Mouse (Mus musculus): ENCODE results near the gene Fgf13. TPM values are rescaled to one million over a fixed set of nuclear protein-coding genes. Genes with fewer than 3 reads are reported as not detected.

Gene Fgf13
- total and polyA plus RNA-seq, 3 experiments = not detected

- Histone ChIP-seq H3K4me1 (ENCODE audit: control insufficient read depth in 1 of 2, insufficient read depth in 2 of 2) (no peaks in the 10 kb centered on the region), H3K9ac (ENCODE audit: insufficient read depth, low read depth) (no peak overlapping the region), H3K79me2 (replicated peaks; ENCODE audit: control insufficient read depth, extremely low read depth, insufficient read depth, poor library complexity, severe bottlenecking) (no peaks in the 10 kb centered on the region), H3K36me3 (replicated peaks in 1 of 2; ENCODE audit: control insufficient read depth in 1 of 2, insufficient read depth in 1 of 2, low read length in 1 of 2) (no peaks in the 10 kb centered on the region), H3K4me2 (ENCODE audit: insufficient read depth, low read depth, poor library complexity, severe bottlenecking) (no peak overlapping the region), H3K27me3 (replicated peaks) (no peaks in the 10 kb centered on the region), H3K27ac (ENCODE audit: insufficient read depth, low read depth) (no peak overlapping the region), H3K4me3 (replicated peaks in 1 of 3; ENCODE audit: low read depth in 2 of 3, low read length in 2 of 3, poor library complexity in 1 of 3) (no peak overlapping the region), H3K9me3 (replicated peaks; ENCODE audit: low read length) (peaks cover 2% of the 10 kb centered on the region)
- in situ Hi-C loops (cut with MboI; ENCODE audit: low pct_ligation_motif_present, low pct_unique_long_range_greater_than_20kb, low sequenced_read_pairs) = no loop called here
- dilution Hi-C loops (cut with MboI; ENCODE audit: extremely low pct_ligation_motif_present, extremely low pct_unique_long_range_greater_than_20kb, low sequenced_read_pairs) = no loop called here
- TF ChIP-seq CHD2 (IDR thresholded peaks at IDR 0.05; ENCODE audit: low read length) = no peak
- TF ChIP-seq TBP (conservative IDR thresholded peaks at IDR 0.05; ENCODE audit: low read depth, low read length) = no peak
- no peak for TF ChIP-seq SIN3A (IDR thresholded peaks at IDR 0.05; ENCODE audit: low read length)
- TF ChIP-seq CTCF (conservative IDR thresholded peaks at IDR 0.05 in 1 of 2, IDR thresholded peaks at IDR 0.05 in 1 of 2; ENCODE audit: low read depth in 2 of 2, low read length in 2 of 2) = no peak
- TF ChIP-seq POLR2A (IDR thresholded peaks at IDR 0.05; ENCODE audit: low read depth, low read length) = no peak
- TF ChIP-seq MAFK (IDR thresholded peaks at IDR 0.05; ENCODE audit: insufficient replicate concordance, low read length) = no peak
- TF ChIP-seq ZC3H11A (IDR thresholded peaks at IDR 0.05; ENCODE audit: low read depth, low read length) = no peak
- no peak for TF ChIP-seq NRF1 (IDR thresholded peaks at IDR 0.05; ENCODE audit: low read depth, low read length)
- no peak for TF ChIP-seq MAX (IDR thresholded peaks at IDR 0.05; ENCODE audit: low read length)
- TF ChIP-seq MAZ (IDR thresholded peaks at IDR 0.05; ENCODE audit: low read depth, low read length) = no peak
- TF ChIP-seq ZNF384 (IDR thresholded peaks at IDR 0.05; ENCODE audit: low read depth, low read length) = no peak
- no peak for TF ChIP-seq TCF12 (IDR thresholded peaks at IDR 0.05; ENCODE audit: low read depth, low read length)
- no peak for TF ChIP-seq BHLHE40 (IDR thresholded peaks at IDR 0.05; ENCODE audit: low read depth, low read length)
- TF ChIP-seq E2F4 (IDR thresholded peaks at IDR 0.05; ENCODE audit: insufficient replicate concordance, low read depth, low read length) = no peak
- no peak for TF ChIP-seq PAX5 (IDR thresholded peaks at IDR 0.05; ENCODE audit: low read length)
- no peak for TF ChIP-seq ZKSCAN1 (IDR thresholded peaks at IDR 0.05; ENCODE audit: borderline replicate concordance, low read depth, low read length)
- TF ChIP-seq USF2 (conservative IDR thresholded peaks at IDR 0.05; ENCODE audit: low read depth, low read length) = no peak
- no peak for TF ChIP-seq GABPA (IDR thresholded peaks at IDR 0.05; ENCODE audit: insufficient replicate concordance, low read depth, low read length)
- TF ChIP-seq SMC3 (IDR thresholded peaks at IDR 0.05; ENCODE audit: low read depth, low read length) = no peak
- no peak for DNase-seq (ENCODE audit: extremely low read depth)
Observed at GRCm38 (mm10) chrX:59134166-59134861, 433.6 kb downstream of the Fgf13 start.

GRCm38 (mm10) chrX:59133834-59134165 lies 434.1 kb downstream of the Fgf13 start:
- Histone ChIP-seq H3K27ac (ENCODE audit: insufficient read depth, low read depth) (no peak overlapping the region), H3K4me2 (ENCODE audit: insufficient read depth, low read depth, poor library complexity, severe bottlenecking) (no peak overlapping the region), H3K36me3 (replicated peaks in 1 of 2; ENCODE audit: control insufficient read depth in 1 of 2, insufficient read depth in 1 of 2, low read length in 1 of 2) (no peaks in the 10 kb centered on the region), H3K27me3 (replicated peaks) (no peaks in the 10 kb centered on the region), H3K4me1 (ENCODE audit: control insufficient read depth in 1 of 2, insufficient read depth in 2 of 2) (no peaks in the 10 kb centered on the region), H3K9ac (ENCODE audit: insufficient read depth, low read depth) (no peak overlapping the region), H3K4me3 (replicated peaks in 1 of 3; ENCODE audit: low read depth in 2 of 3, low read length in 2 of 3, poor library complexity in 1 of 3) (no peak overlapping the region), H3K9me3 (replicated peaks; ENCODE audit: low read length) (peaks cover 2% of the 10 kb centered on the region), H3K79me2 (replicated peaks; ENCODE audit: control insufficient read depth, extremely low read depth, insufficient read depth, poor library complexity, severe bottlenecking) (no peaks in the 10 kb centered on the region)
- no peak for DNase-seq (ENCODE audit: extremely low read depth)
- in situ Hi-C loops (cut with MboI; ENCODE audit: low pct_ligation_motif_present, low pct_unique_long_range_greater_than_20kb, low sequenced_read_pairs) (no loop called here), dilution Hi-C loops (cut with MboI; ENCODE audit: extremely low pct_ligation_motif_present, extremely low pct_unique_long_range_greater_than_20kb, low sequenced_read_pairs) (no loop called here)
- no peak for TF ChIP-seq POLR2A (IDR thresholded peaks at IDR 0.05; ENCODE audit: low read depth, low read length)
- no peak for TF ChIP-seq RCOR1 (conservative IDR thresholded peaks at IDR 0.05; ENCODE audit: low read depth, low read length)
- no peak for TF ChIP-seq SIN3A (IDR thresholded peaks at IDR 0.05; ENCODE audit: low read length)
- no peak for TF ChIP-seq ZKSCAN1 (IDR thresholded peaks at IDR 0.05; ENCODE audit: borderline replicate concordance, low read depth, low read length)
